Mouse (Mus musculus) T-helper 2 cell (primary cell): ENCODE results near the gene Cngb1.

Source experiments
- in situ Hi-C: fragments of 300-600 bp; cut with MboI, MseI; formaldehyde crosslinking; loops from one replicate; pipeline ENCODE4 v1.15.1; 2025; ENCODE audit warnings: high pct_unique_total_duplicates

Cngb1 gene

DNA sequence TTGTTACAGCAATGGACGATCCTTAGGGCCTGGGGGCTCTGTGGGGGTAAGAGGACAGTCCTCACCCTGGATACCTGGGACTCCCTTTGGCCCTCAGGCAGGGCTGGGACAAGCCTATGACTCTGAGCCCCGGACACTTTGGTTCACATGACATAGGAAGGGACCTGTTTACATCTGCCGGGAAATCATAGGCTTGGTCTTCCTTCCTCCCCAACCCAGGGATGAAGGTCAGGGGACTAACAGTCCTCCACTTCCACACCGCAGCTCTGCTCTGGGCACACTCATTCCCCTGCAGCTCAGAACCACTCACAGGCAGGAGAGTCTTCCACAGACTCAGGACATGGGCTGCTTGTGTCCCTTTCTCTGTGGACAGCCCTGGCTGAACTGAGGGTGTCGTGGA lies 20.4 kb upstream of the Cngb1 start:
- in situ Hi-C loops = no loop called here

DNA sequence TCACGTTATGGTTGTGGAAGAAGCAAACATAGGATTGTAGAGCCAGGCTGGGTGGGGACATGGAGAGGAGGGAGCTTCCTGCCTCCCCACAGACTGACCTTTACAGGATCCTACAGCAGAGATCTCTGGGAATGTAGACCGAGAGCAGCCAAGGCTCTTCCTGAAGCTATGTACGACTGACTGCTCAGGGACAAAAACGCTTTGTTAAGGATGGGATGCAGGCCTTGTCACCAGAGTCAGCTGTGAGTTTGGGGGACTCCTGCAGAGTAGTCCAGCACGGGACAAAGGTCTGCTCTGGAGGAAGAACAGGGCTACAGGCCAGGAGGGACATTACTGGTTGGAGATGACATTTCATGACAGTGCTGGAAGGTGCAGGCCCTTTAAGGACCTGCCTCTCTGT lies 18.3 kb upstream of the Cngb1 start:
- in situ Hi-C loops = no loop called here

DNA sequence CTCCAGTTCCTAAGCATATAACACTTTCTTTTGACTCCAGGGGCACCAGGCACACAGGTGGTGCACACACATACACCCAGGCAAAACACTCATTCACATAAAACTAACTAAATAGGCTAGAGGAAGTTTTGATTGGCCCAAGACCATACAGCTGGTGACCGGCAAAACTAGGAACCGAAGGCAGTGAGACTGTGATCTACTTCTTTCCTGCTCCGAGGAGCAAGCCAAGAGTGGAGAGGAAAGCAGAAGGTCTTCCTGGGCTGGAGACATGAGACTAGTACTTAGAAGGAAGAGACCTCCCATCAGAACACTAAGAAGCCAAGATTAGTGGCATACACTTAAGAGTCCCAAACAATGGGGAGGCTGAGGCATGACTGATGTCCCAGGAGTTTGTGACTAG lies 16.8 kb upstream of the Cngb1 start:
- in situ Hi-C loops = no loop called here

DNA sequence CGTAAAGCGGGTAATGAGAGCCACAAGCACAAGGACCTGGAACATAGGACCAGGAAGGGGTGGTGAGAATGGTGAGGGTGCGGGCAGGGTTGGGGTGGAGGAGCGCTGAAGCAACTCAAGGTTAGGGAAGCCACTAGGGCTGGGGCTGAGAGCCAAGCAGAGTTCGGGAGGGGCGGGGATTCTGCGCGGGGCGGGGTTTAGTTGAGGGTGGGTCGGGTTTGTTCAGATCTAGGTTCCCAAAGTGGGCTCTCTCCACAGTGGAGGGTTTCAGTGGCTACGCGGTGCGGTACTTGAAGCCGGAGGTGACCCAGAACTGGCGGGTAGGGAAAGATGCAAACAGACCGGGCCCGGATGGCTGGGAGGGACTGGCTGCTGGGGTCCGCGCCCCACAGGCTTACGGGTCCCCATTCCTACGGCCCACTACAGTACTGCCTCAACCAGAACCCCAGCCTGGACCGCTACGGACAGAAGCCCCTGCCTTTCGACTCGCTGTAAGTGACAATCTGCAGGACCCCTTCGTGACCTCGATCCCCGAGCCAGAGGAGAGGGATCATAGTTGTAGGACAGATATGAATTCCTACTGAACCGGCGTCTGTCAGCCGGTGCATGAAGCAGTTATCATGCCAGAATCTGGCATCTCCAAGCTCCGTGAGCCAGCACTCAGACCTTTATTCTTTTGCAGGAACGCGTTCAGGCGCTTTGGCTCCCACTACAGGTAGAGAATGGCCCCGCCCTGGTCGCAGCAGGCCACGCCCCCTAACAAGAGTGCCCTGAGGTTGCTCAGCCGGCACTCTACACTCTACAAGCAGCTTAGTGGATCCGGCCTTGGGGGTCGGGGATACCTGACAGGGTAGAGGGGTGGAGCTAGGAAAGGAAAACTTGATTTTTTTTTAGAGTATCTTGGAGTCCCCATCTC lies 14.1 kb upstream of the Cngb1 start:
- in situ Hi-C loops = no loop called here

DNA sequence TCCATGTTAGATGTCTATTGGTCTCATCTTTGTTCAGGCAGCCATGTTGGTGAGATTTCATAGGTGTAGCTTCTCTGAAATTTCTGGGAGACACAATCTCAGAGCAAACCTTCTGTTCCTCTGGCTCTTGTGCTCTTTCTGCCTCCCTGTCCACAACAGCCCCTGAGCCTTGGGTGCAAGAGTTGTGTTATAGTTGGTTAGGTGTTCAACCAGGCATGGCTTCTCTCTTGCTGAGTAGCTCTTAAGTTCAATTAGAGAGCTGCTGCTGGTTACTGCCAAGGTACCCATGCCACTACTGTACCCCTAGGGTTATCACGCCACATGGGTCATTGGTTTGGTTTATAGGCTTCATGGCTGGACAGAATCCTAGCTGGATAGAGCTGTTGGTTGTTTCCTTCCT lies 9.0 kb upstream of the Cngb1 start:
- in situ Hi-C loops = no loop called here

DNA sequence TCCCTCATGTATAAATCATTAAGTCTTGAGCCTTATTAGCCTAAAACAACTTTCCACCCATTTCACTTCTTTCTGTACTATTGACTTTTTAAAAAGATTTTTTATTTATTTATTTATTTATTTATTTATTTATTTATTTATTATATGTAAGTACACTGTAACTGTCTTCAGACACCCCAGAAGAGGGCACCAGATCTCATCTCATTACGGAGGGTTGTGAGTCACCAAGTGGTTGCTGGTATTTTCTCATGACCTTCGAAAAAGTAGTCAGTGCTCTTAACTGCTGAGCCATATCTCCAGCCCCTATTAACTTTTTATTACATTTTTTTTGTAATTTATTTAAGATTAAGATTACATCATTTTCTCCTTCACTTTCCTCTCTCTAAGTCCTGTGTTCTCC lies 8.3 kb upstream of the Cngb1 start:
- in situ Hi-C loops = no loop called here

DNA sequence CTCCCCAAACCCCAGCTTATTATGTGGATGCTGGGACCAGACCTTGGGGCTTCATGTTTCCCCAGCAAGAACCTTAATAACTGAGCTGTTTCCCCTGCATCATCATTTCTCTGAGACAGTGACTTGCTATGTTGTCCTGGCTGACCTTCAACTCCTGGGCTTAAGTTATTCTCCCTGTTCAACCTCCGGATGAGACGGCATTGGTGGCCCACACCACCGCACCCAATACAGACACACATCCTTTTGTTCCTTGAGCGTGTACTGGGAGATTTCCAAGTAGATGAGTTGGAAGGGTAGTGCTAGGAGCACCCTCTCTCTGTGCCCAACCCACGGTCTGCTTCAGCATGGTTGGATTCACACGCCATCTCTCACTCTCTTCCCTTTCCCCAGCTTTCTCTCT lies 7.5 kb upstream of the Cngb1 start:
- in situ Hi-C loops = no loop called here

DNA sequence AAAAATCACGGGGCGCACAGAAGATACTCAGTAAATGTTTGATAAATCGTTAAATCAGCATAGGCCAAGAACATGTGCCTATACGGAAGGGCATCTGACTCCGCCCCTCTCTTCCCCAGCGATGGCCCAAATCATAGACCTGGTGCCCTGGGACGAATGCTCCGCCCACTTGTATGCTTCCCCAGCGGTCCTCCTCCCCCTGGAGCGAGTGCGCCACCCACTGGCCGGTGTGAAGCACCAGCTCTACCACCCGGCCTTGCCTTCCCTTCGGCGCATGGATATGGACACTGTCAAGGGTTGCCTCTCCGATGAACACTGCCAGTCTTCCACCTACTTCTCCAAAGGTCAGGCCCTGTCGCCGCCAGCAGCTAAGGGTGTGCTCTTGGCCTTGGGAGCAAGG lies 6.5 kb upstream of the Cngb1 start:
- in situ Hi-C loops = no loop called here

DNA sequence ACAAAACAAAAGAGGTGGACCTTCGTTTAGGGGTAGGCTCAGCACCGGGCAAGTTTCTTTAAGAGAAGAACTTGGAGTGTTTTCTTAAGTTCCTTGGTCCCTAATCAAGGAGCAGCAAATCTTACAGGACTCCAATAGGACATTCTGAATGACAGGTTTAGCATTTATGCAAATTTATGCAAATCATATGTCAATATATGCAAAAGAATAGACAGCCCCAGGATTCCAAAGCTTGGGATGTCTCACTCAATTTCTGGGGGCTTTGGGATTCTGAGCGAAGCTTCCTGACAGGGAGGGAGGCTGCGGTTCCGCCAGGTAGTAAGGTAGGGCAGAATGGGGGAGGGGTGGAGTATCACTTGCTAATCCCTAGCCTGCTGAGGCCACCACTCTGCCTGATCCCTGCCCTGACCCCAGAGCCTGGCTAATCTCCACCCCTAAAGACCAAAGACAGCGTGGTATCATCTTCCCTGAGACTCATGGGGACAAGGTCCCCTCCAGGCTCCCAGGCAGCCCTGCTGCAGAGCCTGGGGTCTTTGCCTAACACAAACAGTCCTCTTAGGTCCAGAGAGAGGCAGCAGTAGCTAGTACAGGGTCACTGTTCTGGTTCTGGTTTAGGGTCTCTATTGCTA lies 4.1 kb upstream of the Cngb1 start, which contains the start of gene Tepp:
TSS of gene Tepp (plus strand) at position 225 of the 629 bp plus-strand sequence.
- in situ Hi-C loops = no loop called here

DNA sequence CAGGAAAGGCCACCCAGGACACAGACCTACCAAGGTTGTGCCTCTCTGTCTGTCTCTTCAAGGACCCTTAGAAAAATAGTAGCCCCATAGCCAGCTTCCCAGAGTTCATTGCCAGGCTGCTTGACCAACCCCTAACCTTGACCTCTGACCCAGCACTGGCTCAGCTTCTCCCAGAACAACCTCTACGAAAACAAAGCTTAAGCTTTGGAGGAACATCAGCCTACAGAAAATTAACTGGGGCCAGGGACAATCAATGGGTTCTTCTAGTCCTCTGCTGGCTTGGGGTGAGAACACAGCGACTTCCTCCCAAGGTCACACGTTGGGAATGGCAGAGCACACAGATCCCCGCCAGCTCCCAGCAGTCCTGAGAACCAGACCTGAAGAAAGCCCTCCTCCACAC lies 859 bp downstream of the Cngb1 start:
- in situ Hi-C loops = loop anchor here (5.0 kb wide), 1 partner anchor 48 kb away; no protein-coding TSS in a partner anchor

DNA sequence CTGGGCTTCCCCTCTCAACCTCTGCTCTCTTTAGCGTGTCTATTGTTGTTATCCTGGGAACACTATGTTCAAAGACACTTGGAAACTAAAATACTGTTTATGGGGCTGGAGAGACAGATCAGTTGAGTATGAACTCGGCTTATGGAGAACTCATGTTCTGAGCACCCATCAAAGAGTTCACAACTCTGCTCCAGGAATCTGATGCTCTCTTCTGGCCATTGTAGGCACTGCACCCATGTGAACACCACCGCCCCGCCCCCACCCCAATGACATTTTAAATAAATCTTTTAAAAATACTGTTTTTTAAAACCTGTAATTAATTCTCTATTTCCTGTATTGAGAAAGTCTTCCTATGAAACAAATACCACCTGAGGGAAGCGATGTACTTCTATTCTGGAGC lies 4.0 kb downstream of the Cngb1 start:
- in situ Hi-C loops = no loop called here

DNA sequence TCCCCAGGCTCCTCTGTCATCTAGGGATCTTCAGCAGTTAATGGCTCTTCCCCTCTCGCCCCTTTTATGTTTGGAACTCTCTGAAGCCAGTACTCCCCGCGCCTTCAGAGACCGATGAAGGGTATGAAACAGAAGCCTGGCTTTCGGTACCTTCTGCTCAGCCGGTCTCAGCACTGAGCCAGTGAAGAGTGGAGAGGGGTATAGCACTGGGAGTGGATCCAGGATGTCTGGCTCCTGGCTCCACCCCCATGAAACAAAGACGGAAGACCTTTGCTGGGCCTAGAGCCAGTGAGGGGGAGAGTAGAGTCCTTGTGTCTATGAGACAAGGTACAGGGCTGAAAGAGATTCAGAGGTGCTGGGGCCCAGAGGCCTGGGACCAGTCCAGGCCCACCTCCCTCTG lies 12.5 kb downstream of the Cngb1 start:
- in situ Hi-C loops = no loop called here

DNA sequence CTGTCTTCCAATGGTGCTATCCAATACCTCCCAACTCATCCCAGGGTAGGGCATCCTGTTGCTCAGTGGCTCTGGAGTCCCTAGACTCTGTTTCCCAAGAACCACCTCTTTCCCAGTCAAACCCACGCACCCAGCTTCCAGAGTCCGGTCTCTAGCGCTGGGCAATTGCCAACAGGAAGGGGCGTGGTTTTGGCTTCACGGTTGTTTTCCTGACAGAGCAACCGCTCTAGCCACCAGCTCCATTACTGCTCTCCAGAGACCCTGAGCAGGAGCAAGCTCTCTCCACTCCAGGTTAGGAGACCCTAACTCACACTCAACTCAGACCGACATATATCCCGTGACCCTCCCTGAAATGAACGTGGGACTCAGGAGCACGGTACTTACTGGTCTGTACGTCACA lies 13.2 kb downstream of the Cngb1 start:
- in situ Hi-C loops = no loop called here

DNA sequence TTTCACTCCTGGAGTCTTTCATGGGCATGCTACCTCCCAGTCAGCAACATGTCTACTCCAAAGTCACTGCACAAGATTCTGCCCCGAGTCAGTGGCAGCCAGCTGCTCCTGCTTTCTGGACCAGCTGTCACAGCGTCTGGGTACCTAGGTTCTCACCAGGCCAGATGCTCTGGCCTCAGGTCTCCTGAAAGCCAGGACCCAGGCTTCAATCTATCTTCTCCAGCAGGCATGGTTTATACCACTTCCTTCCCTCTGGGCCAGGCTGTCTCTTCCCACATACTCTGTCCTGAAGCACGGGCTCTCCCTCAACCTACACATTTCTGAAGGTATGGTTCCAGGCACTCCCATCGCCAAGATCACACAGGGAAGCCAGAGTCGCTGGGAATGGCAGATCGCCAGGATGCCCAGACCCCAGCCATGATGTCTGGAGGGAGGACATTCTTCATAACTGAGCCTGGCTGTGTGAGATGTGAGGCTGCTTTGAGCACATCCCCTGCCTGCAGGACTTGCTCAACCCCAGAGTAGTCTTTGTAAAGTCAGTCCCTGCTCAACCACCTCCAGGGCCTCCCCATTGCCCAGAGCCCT lies 17.2 kb downstream of the Cngb1 start:
- in situ Hi-C loops = no loop called here

DNA sequence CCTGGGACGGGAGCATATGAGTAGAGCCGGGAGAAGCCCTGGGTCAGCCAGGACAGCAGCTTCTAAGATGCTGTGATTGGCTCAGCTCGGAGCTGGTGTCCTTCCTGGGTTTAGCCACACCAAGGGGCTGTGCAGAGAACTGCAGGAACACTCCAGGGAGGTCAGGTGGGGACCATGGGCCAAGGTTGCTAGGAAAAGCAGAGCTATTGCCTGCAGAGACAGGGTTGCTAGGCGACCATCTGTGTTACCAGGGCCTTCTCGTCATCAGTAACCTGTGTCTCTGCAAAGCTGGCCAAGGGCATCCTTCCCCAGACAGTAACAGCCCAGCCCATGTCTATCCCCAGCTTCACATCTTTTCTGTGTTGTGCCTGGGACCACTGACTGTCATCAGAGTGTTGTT lies 24.9 kb downstream of the Cngb1 start:
- in situ Hi-C loops = no loop called here

DNA sequence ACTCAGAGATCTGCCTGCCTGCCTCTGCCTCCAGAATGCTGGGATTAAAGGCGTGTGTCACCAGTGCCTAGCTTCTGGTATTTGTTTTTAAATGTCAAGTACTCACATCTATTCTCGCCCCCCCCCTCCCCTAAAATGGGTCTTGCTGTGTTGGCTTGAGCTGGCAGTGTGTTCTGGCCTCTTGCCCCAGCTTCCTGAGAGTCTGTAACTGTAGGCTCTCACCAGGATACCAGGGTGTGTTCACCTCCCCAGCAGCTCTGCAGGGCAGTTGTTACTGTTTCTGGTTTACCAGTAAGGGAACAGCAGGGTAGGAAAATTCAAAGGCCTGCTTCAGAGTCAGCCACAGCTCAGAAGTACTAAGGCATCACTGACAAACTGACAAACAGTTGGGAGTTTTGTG lies 33.5 kb downstream of the Cngb1 start:
- in situ Hi-C loops = no loop called here

DNA sequence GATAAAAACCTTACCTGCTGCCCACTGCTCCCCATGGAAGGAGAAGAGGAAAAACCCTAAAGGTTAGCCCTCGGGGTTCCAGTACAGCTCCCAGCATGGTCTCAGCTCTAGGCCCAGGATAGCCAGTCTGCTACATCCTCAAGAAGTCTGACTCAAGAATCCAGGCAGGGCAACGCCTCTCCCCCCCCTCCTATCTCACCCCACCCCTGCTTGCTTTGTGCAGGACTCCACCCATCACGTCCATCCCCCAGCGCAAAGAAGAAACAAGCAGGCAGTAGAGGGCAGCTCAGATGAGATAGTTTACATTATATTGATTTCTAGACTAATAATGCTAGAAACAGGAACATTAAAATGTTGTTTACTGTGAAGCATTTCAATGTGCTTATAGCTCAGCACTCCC lies 34.5 kb downstream of the Cngb1 start:
- in situ Hi-C loops = no loop called here

DNA sequence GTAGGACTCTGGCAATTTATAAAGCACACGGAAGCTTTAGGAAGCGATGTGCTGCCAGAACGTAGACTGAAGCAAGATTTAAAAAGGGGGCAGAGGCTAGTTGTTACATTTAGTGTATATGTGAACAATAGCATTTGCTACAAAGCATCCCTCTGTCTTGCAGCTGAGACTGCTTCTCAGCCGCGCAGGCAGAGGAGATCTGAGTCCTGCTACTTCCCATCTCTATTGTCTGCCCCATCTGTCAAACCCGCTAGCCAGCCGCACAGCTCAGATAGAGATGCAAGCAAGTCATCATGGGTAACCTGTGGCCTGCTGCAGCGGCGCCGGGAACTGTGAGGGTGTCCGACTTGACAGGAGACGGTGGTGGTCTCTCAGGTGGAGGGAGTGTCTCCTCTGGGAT lies 35.9 kb downstream of the Cngb1 start:
- in situ Hi-C loops = no loop called here

DNA sequence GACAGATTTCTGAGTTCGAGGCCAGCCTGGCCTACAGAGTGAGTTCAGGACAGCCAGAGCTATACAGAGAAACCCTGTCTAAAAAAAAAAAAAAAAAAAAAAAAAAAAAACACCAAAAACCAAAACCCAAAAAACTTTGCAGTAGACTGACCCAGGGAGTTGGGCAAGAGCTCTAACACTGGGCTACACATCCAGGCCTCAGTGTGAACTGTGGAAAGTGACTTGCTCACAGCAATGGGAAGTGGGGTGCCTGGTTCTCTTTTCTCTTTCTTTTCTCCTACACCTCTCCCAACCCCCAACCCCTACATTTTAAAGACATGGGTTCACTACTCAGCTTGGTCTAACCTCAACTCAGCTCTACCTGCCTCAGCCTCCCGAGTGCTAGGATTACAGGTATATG lies 44.2 kb downstream of the Cngb1 start:
- in situ Hi-C loops = no loop called here

DNA sequence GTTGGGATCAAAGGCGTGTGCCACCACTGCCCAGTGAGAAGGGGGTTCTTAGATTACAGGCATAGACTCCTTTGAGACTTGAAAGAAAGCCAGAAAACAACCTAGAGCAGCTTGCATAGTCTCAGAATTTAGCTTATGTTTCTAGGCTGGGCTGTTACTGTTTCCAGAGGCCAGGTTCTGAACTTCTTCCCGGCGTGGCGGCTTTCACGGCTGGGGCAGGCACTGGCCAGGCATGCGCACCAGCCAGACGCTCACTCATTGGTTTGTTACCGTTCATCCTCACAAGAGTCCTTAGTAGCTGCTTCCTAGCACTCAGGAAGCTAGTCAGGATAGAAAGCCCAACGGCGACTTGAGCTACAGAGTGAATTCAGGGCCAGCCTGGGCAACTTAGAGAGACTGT lies 50.8 kb downstream of the Cngb1 start:
- in situ Hi-C loops = loop anchor here (5.0 kb wide), 1 partner anchor 52 kb away; the partner anchor contains the start of gene Cngb1

DNA sequence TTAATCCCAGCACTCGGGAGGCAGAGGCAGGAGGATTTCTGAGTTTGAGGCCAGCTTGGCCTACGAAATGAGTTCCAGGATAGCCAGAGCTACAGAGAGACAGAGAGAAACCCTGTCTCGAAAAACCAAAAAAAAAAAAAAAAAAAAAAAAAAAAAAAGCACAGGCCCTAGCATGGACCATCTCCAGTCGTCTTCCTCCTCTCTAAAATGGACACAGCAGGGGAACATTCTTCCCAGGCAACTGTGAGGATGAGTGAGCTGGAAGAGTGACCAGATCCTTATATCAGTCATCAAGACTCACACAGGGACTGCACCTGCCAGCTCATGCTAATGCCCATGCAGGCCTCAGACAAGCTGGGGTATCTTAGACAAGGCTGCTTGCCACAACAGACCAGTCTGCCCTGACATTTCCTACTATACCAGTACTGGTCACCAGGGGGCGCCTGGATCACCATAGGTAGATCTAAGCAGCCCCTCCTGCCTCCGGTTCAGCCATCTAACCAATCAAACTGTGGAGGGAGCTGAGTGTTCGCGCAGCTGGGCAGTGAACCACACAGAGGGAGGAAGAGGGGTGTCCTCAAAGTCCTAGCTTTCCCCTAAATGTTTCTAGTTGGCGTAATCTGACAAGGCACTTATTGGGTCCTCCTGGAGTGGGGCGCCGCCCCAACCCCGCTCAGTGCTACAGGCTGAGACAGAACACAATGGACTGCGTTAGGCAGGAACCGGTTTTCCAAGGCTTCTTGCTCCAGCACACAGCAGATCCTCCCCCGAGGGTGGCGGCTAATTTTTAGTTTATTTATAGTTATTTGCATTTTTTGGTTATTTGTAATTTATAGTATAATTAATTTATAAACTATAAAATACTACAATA lies 51.6 kb downstream of the Cngb1 start:
- in situ Hi-C loops = loop anchor here (5.0 kb wide), 1 partner anchor 53 kb away; the partner anchor contains the start of gene Cngb1

DNA sequence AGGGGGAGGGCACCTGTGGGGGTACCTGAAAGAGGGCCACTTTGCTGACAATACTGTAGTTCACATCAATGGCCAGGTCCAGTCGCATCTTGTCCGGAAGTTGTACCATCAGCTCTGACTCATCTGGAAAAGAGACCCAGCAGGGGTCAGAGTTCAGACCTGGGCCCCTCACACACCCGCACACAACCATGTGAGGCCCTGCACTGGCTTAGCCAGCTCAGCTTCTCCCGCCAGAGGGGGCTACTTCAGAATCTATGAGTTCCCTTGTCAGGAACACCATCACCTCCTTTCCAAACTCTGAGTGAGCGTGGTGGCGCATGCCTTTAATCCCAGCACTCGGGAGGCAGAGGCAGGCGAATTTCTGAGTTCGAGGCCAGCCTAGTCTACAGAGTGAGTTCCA lies 54.3 kb downstream of the Cngb1 start:
- in situ Hi-C loops = no loop called here
